8 mouse cellular contexts compared by ENCODE assay signal in genomic region chr3:122939215-122939614, GRCm38 (mm10). TPM values are rescaled to one million over a fixed set of nuclear protein-coding genes. Genes with fewer than 3 reads are reported as not detected.
DNase-seq lines count a peak whose midpoint lies in the region; ATAC-seq lines count a peak whose summit lies in the region.
"Had no signal": no experiment of that assay in that cellular context is flagged by ENCODE, and none has a peak within 500 bp of the region (broad histone marks: within the 10 kb centered on the region; RNA-seq: fewer than 3 reads in every experiment).

No protein-coding gene starts in this region.

- intact Hi-C loops in gastrocnemius, postnatal 14 days (cut with DNase I; ENCODE audit: low total_unique reads): loop anchor here (10.0 kb wide), 1 partner anchor 216 kb away; no protein-coding TSS in a partner anchor

- DNase-seq in kidney, adult 9 months: peak; percentile 50
- no peak for DNase-seq in kidney, adult 11 months
- peak; percentile 44 for DNase-seq in CD4-positive helper T cell, adult 2 months (ENCODE audit: low read depth, low spot score)
- DNase-seq in Muller cell, postnatal 12 days (ENCODE audit: inconsistent ontology term): peak; percentile 52
- DNase-seq in gastrocnemius, postnatal 14 days: peak; percentile 34
- peak; percentile 73 for DNase-seq in lung, postnatal 10 days

- ATAC-seq in erythroid progenitor cell, adult 5-6 weeks (replicated peaks; ENCODE audit: low FRiP score, poor library complexity, severe bottlenecking): no peak

RNA-seq across cellular contexts. Expression of gene 1810037I17Rik, which starts 15.2 kb away (rescaled TPM):
- total RNA-seq in gastrocnemius, postnatal 14 days (2021): 10 to 100 TPM; 22.0 to 23.0 TPM
- 69.2 and 79.6 TPM in 2 replicates for total RNA-seq in erythroid progenitor cell, adult 5-6 weeks (2015; ENCODE audit: low replicate concordance)
- total RNA-seq in erythroid progenitor cell, adult 5-6 weeks (2017; ENCODE audit: low replicate concordance): 27.6 and 34.5 TPM in 2 replicates

RNA-seq across cellular contexts. Expression of gene Gm10959, which starts 20.1 kb away (rescaled TPM):
- not detected for total RNA-seq in gastrocnemius, postnatal 14 days (2021)
- total RNA-seq in erythroid progenitor cell, adult 5-6 weeks (2015; ENCODE audit: low replicate concordance): not detected in 2 replicates
- total RNA-seq in erythroid progenitor cell, adult 5-6 weeks (2017; ENCODE audit: low replicate concordance): not detected in 2 replicates
- total RNA-seq: layer of hippocampus, adult 18-20 months had no signal

RNA-seq across cellular contexts. Expression of gene Fabp2, which starts 44.3 kb away (rescaled TPM):
- total RNA-seq in gastrocnemius, postnatal 14 days (2021): not detected
- total RNA-seq in erythroid progenitor cell, adult 5-6 weeks (2015; ENCODE audit: low replicate concordance): not detected in 2 replicates
- not detected in 2 replicates for total RNA-seq in erythroid progenitor cell, adult 5-6 weeks (2017; ENCODE audit: low replicate concordance)
- total RNA-seq: layer of hippocampus, adult 18-20 months had no signal

RNA-seq across cellular contexts. Expression of gene Usp53, which starts 45.1 kb away (rescaled TPM):
- 10 to 100 TPM; 10.2 to 10.6 TPM for total RNA-seq in gastrocnemius, postnatal 14 days (2021)
- 0.72 and 0.84 TPM in 2 replicates for total RNA-seq in erythroid progenitor cell, adult 5-6 weeks (2015; ENCODE audit: low replicate concordance)
- total RNA-seq in erythroid progenitor cell, adult 5-6 weeks (2017; ENCODE audit: low replicate concordance): 0.76 and 1.4 TPM in 2 replicates
